Mouse (Mus musculus): ENCODE measurements around the gene Gemin7.

Gene Gemin7

DNA sequence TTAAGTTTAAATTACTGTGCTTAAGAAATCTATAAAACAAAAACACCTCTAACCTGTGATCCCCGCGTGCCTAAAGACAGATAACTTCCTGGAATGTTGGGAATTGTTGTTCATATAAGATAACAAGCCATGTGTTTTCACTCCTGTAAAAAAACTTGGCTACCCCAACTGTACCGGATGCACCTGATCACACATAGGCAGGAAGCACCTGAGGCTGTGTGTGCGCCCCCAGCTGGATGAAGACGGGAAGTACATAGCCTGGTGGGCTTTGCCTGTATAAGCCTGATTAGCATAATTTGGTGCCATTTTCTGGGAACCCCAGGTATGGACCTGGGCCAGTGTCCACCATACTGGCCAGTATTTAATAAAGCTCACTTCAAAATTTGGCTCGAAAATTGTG is 33.8 kb downstream of the Gemin7 start:
- DNase-seq = no peak

DNA sequence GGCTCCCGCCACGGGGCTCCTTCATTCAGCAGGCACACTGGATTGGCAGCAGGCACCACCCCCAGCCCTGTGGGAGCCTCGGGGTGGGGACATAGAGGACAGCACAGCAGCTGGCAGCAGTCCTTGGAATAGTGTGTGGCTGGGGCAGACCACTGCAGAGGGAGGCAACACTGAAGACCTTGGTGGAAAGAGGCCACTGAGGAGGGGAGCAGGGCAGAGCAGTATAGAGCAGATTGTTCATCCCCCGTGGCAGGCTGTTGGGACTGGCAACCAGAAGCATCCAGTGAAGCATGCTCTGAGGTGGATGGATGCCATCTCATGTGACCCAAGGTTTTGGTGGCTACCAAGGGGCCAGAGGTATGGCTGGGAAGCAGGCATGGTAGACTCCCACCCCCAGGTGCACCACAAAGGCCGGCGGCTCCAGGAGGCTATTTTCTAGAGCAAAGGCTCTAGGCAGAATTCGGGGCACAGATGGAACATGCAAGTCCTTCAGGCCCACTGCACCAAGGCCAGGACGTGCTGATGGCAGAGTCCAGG is 35.2 kb downstream of the Gemin7 start:
- DNase-seq = peak; percentile 62

- DNase-seq = no peak
Observed at GRCm38 (mm10) chr7:19541681-19542154, 35.7 kb downstream of the Gemin7 start.

- no peak for DNase-seq
Observed at GRCm38 (mm10) chr7:19540771-19541566, 36.4 kb downstream of the Gemin7 start.

GRCm38 (mm10) chr7:19534676-19535075 is 42.7 kb downstream of the Gemin7 start:
- no peak for DNase-seq

GRCm38 (mm10) chr7:19532240-19532639 is 45.2 kb downstream of the Gemin7 start:
- DNase-seq = no peak

GRCm38 (mm10) chr7:19531077-19531476 is 46.3 kb downstream of the Gemin7 start:
- DNase-seq = no peak

DNA sequence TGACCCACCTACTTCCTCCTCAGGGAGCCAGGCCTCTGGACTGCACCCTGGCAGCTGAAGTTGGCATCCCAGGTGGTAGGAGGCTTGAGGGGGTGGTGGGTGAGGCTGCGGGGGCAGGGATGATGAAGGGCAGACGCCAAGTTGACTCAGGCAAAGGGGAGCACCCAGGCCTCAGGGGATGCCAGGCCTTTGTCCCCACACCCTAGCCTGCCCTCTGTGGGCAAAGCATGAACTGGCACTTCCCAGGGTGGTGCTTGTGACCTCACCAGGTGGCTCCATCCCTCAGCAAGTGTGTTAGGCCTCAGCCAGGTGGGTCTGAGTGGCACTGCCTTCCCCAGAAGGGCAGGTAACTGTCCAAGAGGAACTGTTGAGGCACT is 52.3 kb downstream of the Gemin7 start:
- no peak for DNase-seq

DNA sequence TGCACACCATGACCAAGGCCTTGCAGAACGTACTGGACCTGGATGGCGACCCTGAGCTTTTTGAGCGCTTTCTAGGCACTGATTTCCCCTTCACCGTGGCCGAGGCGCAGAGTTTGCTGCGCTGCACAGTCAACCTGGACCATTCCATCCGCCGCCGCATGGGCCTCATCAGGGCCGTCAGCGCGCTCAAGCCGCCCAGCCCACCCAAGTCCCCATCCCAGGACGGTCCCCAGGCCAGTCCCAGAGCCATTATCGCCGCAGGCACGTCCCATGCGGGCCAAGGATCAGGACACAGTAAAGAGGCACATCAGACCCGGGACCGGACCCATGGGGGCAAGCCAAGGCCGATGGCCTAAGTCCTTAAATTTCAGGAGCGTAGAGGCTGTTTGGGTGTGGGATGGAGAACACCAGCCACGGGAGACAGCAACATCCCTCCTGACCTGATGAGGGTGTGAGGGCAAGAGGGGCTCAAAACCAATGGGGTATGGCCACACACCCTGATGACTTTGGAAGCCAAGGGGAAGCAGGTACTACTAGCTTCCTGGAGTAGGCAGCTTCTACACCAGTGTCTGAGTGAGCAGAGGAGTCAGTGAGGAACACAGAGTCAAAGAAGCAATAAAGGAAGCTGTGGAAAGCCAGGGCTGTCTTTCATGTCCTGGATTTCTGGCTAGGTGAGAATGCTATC is 52.8 kb downstream of the Gemin7 start:
- no peak for DNase-seq

DNA sequence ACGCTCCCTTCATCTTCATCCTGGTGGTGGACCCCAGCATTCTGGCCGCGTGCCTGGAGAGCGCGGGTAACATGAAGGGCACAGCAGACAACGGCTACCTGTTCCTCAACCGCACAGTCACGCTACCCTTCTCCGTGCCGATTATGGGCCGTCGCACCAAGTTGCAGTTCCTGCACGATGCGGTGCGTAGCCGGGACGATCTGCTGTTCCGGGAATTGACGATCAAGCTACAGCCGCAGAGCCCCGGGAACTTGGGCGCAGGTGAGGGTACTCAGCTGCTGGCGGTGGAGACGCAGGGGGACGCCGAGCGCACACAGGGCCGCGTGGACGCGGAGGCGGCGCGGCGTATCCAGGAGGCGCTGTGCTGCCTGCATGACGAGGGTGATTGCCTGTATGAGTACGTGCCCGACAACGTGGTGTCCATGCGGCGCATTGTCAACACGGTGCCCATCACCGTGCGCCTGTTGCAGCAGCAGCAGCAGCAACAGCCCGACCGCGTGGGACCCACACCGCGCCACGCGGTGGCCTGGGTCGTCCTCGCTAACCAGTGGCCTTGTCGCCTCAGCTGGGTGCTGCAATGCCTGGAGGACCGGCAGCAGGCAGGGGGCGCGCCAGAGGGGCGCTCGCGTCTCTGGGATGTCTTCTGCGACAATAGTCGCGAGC is 53.5 kb downstream of the Gemin7 start:
- no peak for DNase-seq

DNA sequence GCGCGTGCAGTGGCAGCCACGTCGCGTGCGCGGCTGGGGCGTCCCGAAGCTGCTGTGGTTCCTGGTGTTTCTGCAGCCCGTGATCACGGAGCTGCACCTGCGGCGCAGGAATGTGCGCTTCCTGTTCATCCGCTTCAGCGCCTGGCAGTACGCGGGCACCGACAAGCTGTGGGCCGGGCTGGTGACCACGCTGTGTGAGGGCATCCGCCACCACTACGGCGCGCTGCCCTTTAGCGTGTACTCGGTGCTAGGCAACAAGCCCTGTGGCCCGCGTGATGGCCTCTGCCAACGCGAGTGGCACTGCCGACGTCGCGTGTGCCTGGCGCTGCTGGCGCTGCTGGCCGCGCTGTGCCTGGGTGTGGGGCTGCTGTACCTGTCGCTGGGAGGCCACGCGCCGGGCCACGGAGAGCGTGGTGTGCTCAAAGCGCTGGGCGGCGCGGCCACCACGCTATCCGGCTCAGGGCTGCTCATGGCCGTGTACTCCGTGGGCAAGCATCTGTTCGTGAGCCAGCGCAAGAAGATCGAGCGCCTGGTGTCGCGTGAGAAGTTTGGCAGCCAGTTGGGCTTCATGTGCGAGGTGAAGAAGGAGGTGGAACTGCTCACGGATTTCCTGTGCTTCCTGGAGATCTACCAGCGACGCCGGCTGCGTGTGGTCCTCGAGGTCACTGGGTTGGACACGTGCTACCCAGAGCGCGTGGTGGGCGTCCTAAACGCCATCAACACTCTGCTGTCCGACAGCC is 54.2 kb downstream of the Gemin7 start:
- DNase-seq = no peak

DNA sequence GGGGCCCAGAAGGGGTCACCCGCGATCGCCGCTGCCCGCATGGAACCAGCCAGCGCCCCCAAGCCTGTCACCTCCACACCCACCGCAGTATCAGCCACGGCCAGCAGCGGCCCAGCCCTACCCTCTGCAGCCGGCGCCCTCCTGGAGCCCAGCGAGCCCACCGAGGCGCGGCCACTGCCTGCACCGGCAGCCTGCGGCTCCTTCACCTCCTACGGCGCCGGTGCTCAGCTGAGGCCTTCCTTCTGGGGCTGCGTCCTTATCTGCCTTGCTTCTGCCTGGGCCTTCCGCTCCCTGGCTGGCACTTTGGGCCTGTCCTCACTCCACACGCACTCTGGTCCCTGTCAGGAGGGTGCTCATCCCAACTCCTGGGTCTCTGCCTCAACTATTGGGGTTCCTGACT is 57.4 kb downstream of the Gemin7 start:
- DNase-seq = no peak

DNA sequence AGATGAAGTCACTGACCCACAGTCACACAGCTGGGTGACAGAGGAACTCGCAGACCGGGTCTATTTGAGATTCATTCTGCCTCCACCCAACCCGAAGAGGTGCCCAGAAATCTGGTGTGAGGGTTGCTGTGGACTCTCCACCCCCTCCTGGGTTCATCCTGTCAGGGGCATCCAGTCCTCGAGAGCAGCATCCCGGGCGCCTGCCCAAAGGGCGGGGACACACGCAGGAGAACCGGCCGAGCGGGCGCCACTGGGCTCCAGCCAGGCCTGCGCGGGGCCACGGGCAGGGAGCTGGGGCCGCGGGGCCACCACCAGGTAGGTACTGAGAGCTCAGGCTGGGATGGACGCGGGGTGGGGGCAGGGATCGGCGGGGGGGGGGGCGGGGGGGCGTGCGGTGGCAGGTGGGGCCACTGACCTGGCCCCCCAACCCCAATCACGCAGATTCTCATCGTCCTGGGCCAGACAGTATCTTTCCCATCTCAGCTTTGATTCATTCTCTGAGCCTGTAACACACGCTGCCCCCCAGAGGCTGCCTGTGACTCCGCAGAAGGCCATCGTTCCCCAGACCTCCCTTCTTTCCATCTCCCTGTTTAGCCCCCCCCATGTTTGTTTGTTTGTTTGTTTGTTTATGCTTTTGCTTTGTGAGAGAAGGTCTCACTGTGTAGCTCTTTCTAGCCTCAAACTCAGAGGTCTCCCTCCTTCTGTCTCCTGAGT is 59.6 kb downstream of the Gemin7 start, which contains the start of gene Nkpd1:
Gene Nkpd1 (plus strand): TSS at position 187 of the 714 bp plus-strand sequence.
- no peak for DNase-seq
